Mouse (Mus musculus) mesoderm, embryonic 11.5 days (tissue): ENCODE measurements around the gene Bcdin3d.
"Not testable (repeated sequence)": the region's sequence is repeated elsewhere in the genome, so short reads cannot be mapped to it uniquely, and the experiment has no call there.

ENCODE experiments used
- DNase-seq: peaks from one replicate; pipeline ENCODE4 v3.0.0-alpha.2; 2012; ENCODE audit warnings: low read depth, low spot score

The Bcdin3d gene

GRCm38 (mm10) chr15:99473801-99474575 lies 542 bp downstream of the Bcdin3d start:
- peak; percentile 77 for DNase-seq

- DNase-seq: no peak
Measured at GRCm38 (mm10) chr15:99472972-99473371, 1.6 kb downstream of the Bcdin3d start.

GRCm38 (mm10) chr15:99471677-99472063 lies 2.9 kb downstream of the Bcdin3d start:
- DNase-seq: no peak

DNA sequence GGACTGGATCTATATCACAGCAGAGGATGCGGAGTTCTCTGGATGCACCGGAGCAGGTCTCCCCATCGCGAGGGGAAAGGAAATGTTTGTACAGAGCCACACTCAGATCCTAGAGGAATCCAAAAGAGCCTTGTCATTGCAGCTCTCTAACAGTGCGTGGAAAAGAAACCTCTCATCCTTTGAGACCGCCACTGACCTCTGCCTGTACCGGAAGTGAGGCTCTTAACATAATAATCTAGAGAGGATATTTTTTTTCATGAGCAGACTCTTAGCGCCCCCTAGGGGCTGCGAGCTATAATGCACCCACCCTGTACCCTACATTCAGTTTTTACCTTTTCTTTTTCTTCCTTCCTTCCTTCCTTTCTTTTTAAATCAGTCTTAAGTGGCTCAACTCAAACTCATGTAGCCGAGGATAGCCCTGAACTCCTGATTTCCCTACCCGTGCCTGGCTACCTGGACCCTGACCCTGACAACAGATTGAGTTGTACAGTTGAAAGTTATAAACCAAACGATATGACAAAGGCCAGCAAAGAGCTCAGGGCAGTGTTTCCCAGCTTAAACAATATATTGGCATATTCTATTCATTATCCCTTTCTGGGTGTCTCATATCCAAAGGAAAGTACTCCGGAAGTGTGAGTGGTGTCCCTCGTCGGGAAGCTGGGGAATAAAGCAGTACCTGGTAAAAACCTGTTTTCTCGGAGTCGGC lies 3.4 kb downstream of the Bcdin3d start:
- DNase-seq: peak; percentile 48

DNA sequence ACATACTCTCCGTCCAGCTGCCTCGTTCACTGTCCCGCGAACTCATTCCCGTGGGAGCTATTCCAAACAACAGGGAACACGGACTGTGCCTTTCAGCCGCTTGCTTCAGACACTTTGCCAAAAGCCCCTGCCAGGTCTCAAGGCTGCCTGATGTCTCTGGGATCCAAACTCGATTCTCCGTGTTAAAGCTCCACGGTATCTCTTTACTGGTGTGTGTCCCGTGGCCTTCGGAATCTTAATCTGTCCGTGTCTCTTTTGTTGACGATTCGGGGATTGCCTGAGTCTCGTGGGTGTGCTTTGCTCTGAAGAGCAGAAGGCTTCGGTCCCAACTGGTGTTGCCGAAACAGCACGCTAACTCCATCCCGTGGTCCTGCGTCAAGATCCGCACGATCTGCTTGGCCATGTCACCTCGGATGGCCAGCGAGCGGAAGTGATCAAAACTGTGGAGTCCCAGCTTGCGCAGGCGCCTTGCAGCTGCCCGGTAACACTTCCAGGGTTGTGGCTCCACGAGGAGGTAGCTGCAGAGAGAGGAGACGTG lies 4.2 kb downstream of the Bcdin3d start:
- no peak for DNase-seq

DNA sequence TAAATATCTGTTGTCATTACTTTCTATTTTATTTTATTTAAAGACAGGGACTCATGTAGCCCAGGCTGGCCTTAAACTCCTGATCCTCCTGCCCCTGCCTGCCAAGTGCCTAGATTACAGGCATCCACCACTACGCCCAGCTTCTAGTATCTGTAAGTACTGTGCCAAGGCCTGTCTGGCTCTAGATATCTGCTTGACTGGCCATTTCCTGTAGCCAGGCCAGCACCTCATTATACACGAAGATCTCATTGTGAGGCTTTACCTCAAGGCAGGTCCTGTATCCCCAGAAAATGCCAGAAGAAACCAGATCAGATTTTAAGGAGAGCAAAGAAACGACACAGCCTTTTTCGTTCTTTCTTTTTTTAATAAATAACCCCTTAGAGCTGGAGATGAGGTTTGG lies 4.8 kb downstream of the Bcdin3d start:
- DNase-seq: no peak

- DNase-seq: peak; percentile 79
Measured at GRCm38 (mm10) chr15:99469067-99469466, 5.5 kb downstream of the Bcdin3d start.

DNA sequence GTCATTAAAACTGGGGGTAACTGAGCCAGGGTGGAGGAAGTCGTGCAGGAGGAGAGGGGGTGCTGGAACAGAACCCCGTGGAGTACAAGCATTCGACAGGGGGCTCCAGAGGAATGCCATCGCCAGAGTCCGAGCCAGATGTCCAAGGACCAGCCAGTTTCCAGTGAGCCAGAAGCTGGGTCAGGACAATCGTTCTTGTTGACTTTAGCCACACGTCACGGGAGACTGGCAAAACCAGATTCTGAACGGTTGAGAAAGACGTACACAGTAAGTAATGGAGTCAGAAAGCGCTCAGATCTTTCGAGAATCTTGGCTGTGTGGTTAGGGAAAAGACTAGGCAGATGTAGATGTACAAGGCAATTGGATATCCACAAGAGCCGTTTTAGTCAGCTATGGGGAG lies 11.3 kb downstream of the Bcdin3d start:
- no peak for DNase-seq

DNA sequence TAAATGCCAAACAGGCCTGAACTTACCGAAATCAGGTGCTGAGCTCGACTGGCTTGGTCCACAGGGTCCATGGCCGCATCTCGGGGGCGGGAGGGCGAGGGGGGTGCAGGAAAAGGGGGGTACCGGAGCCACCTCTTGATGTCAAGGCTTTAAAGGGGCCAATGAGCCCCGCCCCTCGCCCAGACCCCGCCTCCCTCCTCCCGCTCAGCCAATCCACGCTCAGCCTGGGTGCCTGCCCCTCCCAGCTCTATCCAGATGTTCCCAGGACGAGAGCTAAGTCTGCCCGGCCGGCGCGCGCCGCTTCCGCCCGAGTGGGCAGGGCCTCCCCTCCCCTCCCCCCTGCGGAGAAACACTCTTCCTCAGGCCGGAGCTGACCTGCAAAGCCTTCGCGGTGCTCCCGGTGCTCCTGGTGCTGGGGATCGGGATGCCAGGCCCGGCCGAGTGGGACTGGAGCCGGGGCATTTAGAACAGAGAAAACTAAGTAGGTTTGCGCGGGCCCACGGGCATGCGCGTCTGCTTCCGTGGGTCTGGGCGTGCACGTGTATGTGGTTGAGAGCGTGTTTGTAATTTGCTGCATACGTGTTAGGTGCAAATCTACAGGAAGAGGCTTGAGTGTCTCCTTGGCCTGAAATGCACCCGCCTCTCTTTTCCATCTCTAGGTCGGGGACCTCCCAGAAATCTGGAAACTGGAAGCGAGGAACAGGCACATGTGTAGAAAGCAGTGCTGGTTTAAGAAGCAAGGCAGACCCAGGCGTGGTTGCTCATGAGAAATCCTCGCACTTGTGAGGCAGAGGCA lies 16.7 kb downstream of the Bcdin3d start, which contains the start of gene Nckap5l:
Gene Nckap5l (minus strand): TSS at position 143 of the 796 bp plus-strand sequence.
- peak; percentile 96 for DNase-seq

GRCm38 (mm10) chr15:99456963-99457605 lies 17.4 kb downstream of the Bcdin3d start:
- peak; percentile 66 for DNase-seq

GRCm38 (mm10) chr15:99456338-99456962 lies 18.1 kb downstream of the Bcdin3d start:
- DNase-seq: no peak

DNA sequence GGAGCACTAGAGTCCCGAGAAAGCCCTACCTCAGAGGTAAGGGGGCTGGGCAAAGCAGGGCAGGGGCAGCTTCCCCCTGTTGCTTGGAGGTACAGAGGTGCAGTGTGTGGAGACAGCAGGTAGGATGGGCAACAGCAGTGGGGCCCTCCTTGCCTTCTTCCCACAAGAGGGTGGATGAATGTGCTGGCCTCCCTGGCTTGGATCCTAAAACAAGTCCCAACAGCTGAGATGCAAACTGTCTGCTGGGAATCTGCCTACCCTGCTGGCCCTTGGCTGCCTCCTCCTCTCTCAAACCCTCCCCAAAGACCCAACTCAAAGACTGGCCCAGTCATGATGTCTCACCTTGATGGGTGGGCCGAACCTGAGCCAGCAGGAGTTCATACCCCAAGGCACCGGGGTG lies 19.1 kb downstream of the Bcdin3d start:
- DNase-seq: no peak

DNA sequence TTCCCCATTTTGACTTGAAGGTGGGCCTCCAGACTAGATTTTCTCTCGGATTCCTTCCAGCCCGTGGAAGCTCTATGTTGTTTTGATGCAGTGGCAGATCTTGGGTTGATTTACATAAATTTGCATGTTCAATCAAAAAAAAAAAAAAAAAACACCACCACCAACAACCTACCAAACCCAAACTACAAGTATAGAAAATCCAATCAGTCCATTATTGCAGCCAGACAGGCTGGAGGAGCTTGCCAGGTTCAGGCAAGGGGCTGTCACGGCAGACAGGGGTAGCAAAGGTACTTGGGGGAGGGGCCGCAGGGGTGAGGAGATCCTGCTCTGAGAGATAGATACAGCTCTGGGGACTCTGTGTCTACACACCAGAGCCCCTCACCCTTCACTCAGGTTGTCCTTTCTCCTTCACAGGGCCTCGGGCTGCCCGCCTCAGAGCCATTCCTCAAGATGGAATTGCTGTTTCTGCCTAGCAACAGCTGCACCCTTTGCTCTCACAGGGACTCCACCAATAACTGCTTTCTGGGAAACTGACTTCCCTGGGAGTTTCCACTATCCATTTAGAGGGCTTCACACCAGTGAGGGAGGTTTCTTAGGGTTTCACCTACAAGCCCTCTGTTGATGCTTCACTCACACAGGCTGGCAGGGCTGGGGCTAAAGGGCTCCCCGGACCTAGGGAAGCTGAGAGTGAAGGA lies 19.8 kb downstream of the Bcdin3d start:
- no peak for DNase-seq

DNA sequence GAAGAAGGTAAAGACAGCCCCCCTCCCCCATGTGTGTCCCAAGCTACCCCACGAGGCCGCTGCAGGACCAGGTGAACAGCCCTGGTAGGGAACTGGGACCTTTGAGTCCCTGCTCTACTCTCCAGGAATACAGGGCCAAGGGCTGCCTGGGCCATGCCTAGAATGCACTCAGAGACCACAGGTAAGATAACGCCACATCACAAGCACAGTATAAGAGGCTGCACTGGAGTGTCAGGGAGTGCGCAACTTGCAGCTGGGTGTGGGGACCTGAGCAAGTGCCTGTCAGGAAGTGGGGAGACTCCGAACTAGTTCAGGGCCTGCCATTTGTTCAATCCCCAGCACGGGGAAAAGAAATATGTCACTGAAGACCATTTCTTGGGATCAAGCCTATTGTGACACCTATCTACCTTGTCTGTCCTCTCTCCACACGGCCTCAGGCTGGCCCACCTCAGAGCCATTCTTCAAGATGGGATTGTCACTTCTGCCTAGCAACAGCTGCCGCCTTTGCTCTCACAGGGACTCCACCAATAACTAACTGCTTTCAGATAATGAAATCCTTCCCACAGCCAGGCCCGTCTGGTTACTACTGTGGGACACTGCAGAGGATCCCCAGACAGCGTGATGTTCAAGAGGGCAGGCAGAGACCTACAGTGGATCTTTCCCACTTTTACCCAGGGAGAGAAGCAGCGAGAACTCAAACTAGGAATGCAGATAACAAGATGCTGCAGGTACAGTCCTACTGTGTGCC lies 21.2 kb downstream of the Bcdin3d start:
- no peak for DNase-seq

GRCm38 (mm10) chr15:99449751-99450280 lies 24.7 kb downstream of the Bcdin3d start:
- DNase-seq: no peak

DNA sequence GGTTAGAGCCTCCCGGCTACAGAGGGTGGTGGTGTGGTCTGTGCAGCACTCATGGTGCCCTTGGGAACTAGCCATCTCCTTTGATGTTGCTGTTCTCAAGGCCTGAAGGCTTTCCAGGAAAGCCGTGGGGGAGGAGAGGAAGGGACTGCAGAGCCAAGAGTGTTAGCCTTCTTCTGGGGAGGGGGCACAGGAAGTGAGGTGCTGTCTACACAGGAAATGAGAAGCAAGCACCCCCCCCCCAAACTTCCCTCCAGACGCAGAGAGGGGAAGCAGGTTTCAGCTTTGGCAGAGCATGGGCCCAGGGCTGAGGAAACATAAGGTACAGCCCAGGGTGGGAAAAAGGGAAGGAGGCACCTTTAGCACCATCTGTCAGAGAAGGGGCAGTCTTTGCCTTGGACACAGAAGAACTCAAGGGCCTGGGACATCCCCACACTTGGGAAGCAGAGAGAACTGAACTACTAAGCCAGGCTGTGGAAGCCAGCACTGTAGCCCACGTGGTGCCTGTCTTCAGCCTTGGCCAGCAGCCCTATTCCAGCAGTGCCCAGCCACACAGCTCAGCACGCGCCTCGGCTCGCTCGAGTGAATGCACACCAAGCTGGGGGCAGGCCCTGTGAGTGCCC lies 25.3 kb downstream of the Bcdin3d start:
- no peak for DNase-seq

- DNase-seq: not testable (repeated sequence)
Measured at GRCm38 (mm10) chr15:99446136-99446535, 28.4 kb downstream of the Bcdin3d start.

- no peak for DNase-seq
Measured at GRCm38 (mm10) chr15:99445567-99445966, 29.0 kb downstream of the Bcdin3d start.

DNA sequence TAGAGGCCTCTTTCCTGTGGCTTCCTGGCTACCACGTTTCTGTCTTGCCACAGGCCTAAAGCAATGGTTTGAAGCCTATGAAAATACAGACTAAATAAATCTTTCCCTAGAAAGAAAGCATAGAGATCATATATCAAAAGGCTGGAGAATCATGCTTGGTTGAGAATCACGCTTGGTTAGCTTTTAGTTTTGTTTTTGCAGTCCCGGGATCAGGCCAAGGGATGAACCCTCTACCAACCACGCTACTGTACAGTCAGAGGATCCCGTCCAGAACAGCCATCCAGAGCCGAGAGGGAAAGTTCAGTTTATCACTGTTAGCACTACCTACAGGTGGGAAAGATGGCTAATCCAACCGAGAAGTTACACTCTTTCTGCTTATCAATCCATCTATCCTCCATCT lies 32.2 kb downstream of the Bcdin3d start:
- no peak for DNase-seq
